Mouse (Mus musculus): Measurements from ENCODE around the gene Catsperz. TPM values are rescaled to one million over a fixed set of nuclear protein-coding genes. Genes with fewer than 3 reads are reported as not detected.

Catsperz gene
- polyA plus RNA-seq (2014; fragmentation: Nextera tagmentation; extraction: Ambion mirVana): 1.9 and 3.9 TPM in 2 replicates

DNA sequence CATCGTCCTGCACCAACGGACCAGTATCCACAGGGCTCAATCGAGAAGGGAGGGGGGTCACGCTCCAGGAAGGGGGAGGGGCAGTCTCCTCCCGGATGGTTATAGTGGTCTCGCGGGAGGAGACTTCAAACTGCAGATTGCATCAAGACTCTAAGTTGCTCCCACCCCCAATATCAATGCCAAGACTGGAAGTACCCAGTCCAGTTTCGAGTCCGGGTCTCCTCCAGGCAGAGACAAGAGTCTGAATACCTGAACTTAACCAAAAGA is at the start of gene Catsperz:
TSS of gene Catsperz (minus strand) at position 74 of the 267 bp plus-strand sequence.
- 0 out of 2 replicates have a peak within 1 kb of the TSS, but pooled peaks have one; percentile 16 for H3K9ac ChIP-seq (ENCODE audit: low read depth, low read length)
- H3K9me3 ChIP-seq (replicated peaks; ENCODE audit: control insufficient read depth, low read length): no peaks in the 10 kb centered on the region
- ATAC-seq (replicated peaks; ENCODE audit: insufficient number of reproducible peaks, low FRiP score, low TSS enrichment): no peak
- no peaks in the 10 kb centered on the region for H3K36me3 ChIP-seq (ENCODE audit: control insufficient read depth, insufficient read depth, low read length)
- peaks cover 21% of the 10 kb centered on the region for H3K4me1 ChIP-seq (ENCODE audit: control insufficient read depth, insufficient read depth, low read length)
- H3K27ac ChIP-seq (ENCODE audit: low read depth, low read length): no peak within 1 kb of the TSS
- peak within 1 kb of the TSS; percentile 25 for H3K4me3 ChIP-seq (ENCODE audit: low read depth, low read length)
- peak within 1 kb of the TSS; percentile 56 for H3K4me2 ChIP-seq
- H3K27me3 ChIP-seq (ENCODE audit: control insufficient read depth, insufficient read depth, low read length): peaks cover 59% of the 10 kb centered on the region
- 2% methylated on average over 9 of the region's 9 CpGs for WGBS (ENCODE audit: insufficient replicate concordance)

DNA sequence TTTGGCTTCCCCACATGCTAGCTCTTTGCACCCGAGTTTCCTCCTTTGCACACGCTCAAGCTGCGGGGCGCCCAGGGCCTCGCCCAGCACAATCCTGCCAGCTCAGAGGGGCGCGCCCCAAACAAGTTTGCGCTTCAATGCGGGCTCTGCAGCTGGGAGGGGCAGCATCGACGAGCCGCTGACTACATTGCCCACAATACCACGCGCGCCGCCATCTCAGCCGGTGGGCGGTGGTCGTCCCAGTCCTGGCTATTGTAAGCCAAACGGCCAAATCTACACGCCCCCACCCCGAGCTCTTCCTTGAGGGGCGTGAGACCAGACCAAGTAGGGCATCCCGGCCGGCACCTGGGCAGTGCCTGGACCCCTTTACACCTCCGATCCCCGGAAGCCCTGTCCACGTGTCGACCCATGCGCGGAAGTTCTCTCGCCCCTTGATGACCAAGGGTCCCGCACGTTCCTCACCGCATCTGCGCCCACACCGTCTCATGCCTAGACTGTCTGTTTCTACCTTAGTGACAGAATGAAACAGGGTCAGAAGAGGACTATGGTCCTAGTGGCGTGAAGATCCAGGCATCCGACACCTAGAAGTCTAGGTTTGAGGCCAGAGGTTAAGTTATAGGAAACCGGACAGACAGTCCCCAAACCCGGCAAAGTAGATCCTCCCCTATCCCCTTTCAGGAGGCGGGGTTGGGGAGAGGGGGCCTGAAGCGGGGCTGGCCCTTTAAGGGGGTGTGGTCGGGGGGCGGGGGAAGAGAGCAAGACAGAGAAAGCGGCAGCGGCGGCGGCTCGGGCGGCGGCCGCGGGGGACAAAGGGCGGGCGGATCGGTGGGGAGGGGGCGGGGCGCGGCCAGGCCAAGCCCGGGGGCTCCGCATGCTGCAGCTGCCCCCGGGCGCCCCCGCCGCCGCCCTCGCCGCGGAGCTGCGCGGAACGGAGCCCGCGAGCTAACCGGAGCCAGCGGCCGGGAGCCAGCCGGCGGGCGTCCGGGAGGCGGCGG is 49.3 kb upstream of the Catsperz start, which contains the start of gene Ppp1r14b:
TSS of gene Ppp1r14b (plus strand) at position 758 of the 995 bp plus-strand sequence.
- H3K36me3 ChIP-seq (ENCODE audit: control insufficient read depth, insufficient read depth, low read length): peaks cover 7% of the 10 kb centered on the region
- H3K4me2 ChIP-seq: peak within 1 kb of the TSS; percentile 90
- no peaks in the 10 kb centered on the region for H3K9me3 ChIP-seq (replicated peaks; ENCODE audit: control insufficient read depth, low read length)
- under 1% methylated on average over 60 of the region's 84 CpGs for WGBS (ENCODE audit: insufficient replicate concordance)
- peak within 1 kb of the TSS; percentile 65 for H3K4me3 ChIP-seq (ENCODE audit: low read depth, low read length)
- H3K27me3 ChIP-seq (ENCODE audit: control insufficient read depth, insufficient read depth, low read length): no peaks in the 10 kb centered on the region
- peak; percentile 67 for ATAC-seq (replicated peaks; ENCODE audit: insufficient number of reproducible peaks, low FRiP score, low TSS enrichment)
- peak within 1 kb of the TSS; percentile 83 for H3K9ac ChIP-seq (ENCODE audit: low read depth, low read length)
- peaks cover 57% of the 10 kb centered on the region for H3K4me1 ChIP-seq (ENCODE audit: control insufficient read depth, insufficient read depth, low read length)
- peak within 1 kb of the TSS; percentile 83 for H3K27ac ChIP-seq (ENCODE audit: low read depth, low read length)

DNA sequence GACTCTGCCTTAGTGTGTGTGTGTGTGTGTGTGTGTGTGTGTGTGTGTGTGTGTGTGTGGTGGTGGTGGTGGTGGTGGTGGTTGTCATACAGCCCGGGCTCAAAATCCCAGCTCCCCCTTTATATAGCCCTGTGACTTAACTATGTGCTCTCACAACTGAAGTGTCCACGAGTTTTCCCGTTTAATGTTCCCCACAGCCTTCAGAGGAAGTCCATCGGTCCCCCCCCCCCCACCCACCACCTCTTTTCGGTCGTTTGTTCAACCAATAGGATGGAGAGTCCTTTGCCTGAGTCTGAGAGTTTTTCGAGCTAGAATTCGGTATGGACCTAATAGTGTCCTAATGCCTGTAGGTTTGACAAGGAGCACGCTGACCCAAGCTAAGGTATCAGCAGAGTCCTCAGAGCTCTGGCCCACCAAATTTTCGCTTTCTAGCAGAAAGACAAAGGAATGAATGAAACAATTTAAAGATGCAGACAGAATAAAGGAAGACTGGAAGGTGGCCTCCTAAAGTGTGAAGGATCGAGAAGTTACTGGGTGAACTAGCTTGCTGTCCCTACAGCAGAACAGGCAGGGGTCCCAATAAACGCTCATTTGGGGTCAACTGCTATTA is 48.5 kb upstream of the Catsperz start:
- H3K9me3 ChIP-seq (replicated peaks; ENCODE audit: control insufficient read depth, low read length): no peaks in the 10 kb centered on the region
- peak overlapping the region; percentile 71; the same call in 1 of the 2 replicates for H3K9ac ChIP-seq (ENCODE audit: low read depth, low read length)
- peak overlapping the region; percentile 90 for H3K4me2 ChIP-seq
- no peak for ATAC-seq (replicated peaks; ENCODE audit: insufficient number of reproducible peaks, low FRiP score, low TSS enrichment)
- H3K4me3 ChIP-seq (ENCODE audit: low read depth, low read length): peak overlapping the region; percentile 65
- 32% methylated on average over 12 of the region's 12 CpGs for WGBS (ENCODE audit: insufficient replicate concordance)
- H3K27me3 ChIP-seq (ENCODE audit: control insufficient read depth, insufficient read depth, low read length): no peaks in the 10 kb centered on the region
- H3K4me1 ChIP-seq (ENCODE audit: control insufficient read depth, insufficient read depth, low read length): peaks cover 54% of the 10 kb centered on the region
- peaks cover 7% of the 10 kb centered on the region for H3K36me3 ChIP-seq (ENCODE audit: control insufficient read depth, insufficient read depth, low read length)
- H3K27ac ChIP-seq (ENCODE audit: low read depth, low read length): no peak overlapping the region; the same call in 1 of the 2 replicates

DNA sequence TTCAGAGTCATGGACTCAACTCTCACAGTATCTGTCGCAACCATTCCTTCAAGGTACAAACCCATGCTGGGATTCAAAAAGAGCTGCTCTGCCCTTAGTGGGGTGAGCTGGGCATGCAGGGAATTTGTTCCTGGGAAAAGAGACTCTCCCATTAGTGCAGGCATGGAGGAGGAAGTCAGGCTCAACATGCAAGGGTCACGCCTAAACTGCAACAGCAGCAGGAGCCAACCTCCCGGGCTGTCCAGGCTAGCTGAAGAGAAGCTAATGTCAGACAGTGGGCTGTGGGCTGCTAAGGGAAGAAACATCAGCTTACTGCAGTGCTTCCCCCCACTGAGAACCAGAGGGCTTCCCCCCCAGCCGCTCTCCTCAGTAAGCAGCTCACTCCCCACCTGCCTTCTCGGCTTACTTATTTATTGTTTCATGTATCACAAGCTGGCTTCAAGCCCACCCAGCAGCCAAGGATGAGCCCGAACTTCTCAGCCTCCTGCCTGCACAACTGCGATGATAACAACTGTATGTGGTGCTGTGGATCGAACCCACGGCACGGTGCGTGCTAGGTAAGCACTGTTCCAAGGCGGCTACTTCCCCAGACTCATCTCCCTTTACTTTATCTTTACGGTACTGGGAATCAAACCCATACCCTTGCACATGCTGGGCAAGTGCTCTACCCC is 47.2 kb upstream of the Catsperz start:
- no peak overlapping the region for H3K27ac ChIP-seq (ENCODE audit: low read depth, low read length)

DNA sequence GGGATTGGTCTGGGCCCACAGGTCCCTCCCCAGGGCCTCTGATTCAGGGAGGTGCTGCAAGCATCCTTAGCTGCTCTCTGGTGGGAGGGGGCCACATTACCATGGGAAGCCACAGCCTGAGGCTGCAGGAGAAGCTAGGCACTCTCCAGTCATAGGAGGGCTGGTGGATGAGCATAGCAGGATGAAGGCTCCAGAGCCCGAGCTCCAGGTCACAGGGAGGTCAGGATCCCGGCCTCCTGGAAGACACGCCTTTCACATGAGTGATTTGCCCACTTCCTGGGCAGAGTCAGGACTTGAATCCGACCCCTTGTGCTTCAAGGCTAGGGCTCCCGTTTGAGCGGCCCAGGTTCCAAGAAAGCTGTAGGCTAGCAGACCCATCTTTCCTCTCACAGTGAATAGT is 46.5 kb upstream of the Catsperz start:
- Histone ChIP-seq H3K4me1 (ENCODE audit: control insufficient read depth, insufficient read depth, low read length) (peaks cover 43% of the 10 kb centered on the region), H3K36me3 (ENCODE audit: control insufficient read depth, insufficient read depth, low read length) (no peaks in the 10 kb centered on the region), H3K4me2 (no peak overlapping the region), H3K9ac (ENCODE audit: low read depth, low read length) (0 out of 2 replicates have a peak overlapping the region, but pooled peaks have one; percentile 23), H3K9me3 (replicated peaks; ENCODE audit: control insufficient read depth, low read length) (no peaks in the 10 kb centered on the region), H3K27ac (ENCODE audit: low read depth, low read length) (peak overlapping the region; percentile 42; the same call in 1 of the 2 replicates), H3K27me3 (ENCODE audit: control insufficient read depth, insufficient read depth, low read length) (no peaks in the 10 kb centered on the region), H3K4me3 (ENCODE audit: low read depth, low read length) (no peak overlapping the region)
- WGBS (ENCODE audit: insufficient replicate concordance): 27% methylated on average over 6 of the region's 6 CpGs
- ATAC-seq (replicated peaks; ENCODE audit: insufficient number of reproducible peaks, low FRiP score, low TSS enrichment): no peak

More for the DNA sequence above, 47.2 kb upstream of the Catsperz start:
- no peak for ATAC-seq (replicated peaks; ENCODE audit: insufficient number of reproducible peaks, low FRiP score, low TSS enrichment)
- Histone ChIP-seq H3K36me3 (ENCODE audit: control insufficient read depth, insufficient read depth, low read length) (peaks cover 2% of the 10 kb centered on the region), H3K9me3 (replicated peaks; ENCODE audit: control insufficient read depth, low read length) (no peaks in the 10 kb centered on the region), H3K4me3 (ENCODE audit: low read depth, low read length) (no peak overlapping the region), H3K4me1 (ENCODE audit: control insufficient read depth, insufficient read depth, low read length) (peaks cover 47% of the 10 kb centered on the region), H3K9ac (ENCODE audit: low read depth, low read length) (0 out of 2 replicates have a peak overlapping the region, but pooled peaks have one; percentile 18), H3K27me3 (ENCODE audit: control insufficient read depth, insufficient read depth, low read length) (no peaks in the 10 kb centered on the region), H3K4me2 (no peak overlapping the region)
- WGBS (ENCODE audit: insufficient replicate concordance): 83% methylated on average over 13 of the region's 13 CpGs

DNA sequence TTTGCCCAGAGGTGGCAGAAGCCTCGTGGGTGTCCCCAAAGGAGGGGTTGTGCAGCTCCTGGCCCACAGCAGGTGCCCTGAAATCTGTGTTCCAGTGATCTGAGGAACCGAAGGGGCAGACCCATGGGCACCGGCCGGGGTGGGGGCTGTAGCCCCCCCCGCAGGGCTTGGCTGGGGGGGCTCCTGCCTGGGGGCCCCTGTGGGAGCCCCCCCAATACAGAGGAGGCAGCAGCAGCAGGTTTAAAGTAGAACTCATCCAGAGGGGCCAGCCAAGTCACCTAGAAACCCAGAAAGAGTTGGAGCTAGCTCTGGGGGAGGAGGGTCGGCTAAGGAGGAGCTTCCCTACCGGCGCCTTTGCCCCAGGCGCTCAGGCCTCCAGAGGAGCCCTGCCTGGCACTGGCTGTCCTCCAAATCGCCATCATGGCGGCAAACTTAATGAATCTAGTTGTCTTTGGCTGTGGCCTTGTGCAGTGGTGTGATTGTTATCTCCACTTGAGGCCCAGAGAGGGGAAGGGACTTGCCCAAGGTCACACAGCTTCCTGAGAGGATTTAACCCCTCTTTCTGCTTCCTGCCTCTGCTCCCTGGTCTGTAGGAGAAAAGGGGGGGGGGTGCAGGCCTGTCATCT is 45.4 kb upstream of the Catsperz start:
- Histone ChIP-seq H3K27me3 (ENCODE audit: control insufficient read depth, insufficient read depth, low read length) (no peaks in the 10 kb centered on the region), H3K4me1 (ENCODE audit: control insufficient read depth, insufficient read depth, low read length) (peaks cover 37% of the 10 kb centered on the region), H3K9ac (ENCODE audit: low read depth, low read length) (peak overlapping the region; percentile 83), H3K9me3 (replicated peaks; ENCODE audit: control insufficient read depth, low read length) (no peaks in the 10 kb centered on the region), H3K27ac (ENCODE audit: low read depth, low read length) (0 out of 2 replicates have a peak overlapping the region, but pooled peaks have one; percentile 51), H3K4me2 (peak overlapping the region; percentile 67), H3K36me3 (ENCODE audit: control insufficient read depth, insufficient read depth, low read length) (peaks cover 7% of the 10 kb centered on the region), H3K4me3 (ENCODE audit: low read depth, low read length) (peak overlapping the region; percentile 72; the same call in 1 of the 2 replicates)
- WGBS (ENCODE audit: insufficient replicate concordance): 27% methylated on average over 11 of the region's 11 CpGs
- ATAC-seq (replicated peaks; ENCODE audit: insufficient number of reproducible peaks, low FRiP score, low TSS enrichment): no peak

DNA sequence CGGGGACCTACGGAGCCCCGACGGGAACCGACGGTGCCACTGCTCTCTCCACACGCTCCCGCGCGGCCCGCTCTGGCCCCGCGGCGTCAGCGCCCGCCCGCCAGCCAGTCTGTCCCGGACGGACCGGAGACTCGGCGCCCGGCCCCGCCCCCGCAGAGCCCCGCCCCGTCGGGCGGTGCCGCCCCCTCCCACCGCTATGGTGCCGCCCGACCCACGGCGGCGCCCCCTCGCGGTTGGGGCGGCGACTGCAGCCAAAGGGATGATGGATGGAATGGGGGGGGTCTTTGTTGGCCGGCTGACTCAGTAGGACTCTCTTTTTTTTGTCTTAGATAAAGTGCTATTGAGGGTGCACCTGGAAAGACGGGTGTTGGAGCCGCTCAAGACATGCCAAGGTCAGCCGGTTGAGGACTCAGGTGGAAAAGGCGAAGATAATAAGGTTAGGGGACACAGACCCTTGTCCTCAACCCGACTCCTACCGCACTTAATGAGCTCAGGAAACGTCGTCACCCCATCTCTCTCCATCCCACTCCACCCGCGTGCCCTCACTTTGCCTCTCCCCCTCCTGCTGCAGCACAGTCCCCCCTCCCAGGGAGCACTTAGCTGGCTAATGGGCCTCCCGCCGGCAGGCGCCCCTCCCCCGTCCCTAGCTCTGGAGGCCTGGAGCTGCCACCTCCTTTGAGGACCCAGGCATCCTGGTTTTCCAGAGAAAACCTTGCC is 44.6 kb upstream of the Catsperz start:
- H3K9me3 ChIP-seq (replicated peaks; ENCODE audit: control insufficient read depth, low read length): no peaks in the 10 kb centered on the region
- H3K4me2 ChIP-seq: peak overlapping the region; percentile 67
- peak overlapping the region; percentile 72 for H3K4me3 ChIP-seq (ENCODE audit: low read depth, low read length)
- 1% methylated on average over 53 of the region's 55 CpGs for WGBS (ENCODE audit: insufficient replicate concordance)
- peak overlapping the region; percentile 51 for H3K27ac ChIP-seq (ENCODE audit: low read depth, low read length)
- peaks cover 37% of the 10 kb centered on the region for H3K4me1 ChIP-seq (ENCODE audit: control insufficient read depth, insufficient read depth, low read length)
- peaks cover 8% of the 10 kb centered on the region for H3K36me3 ChIP-seq (ENCODE audit: control insufficient read depth, insufficient read depth, low read length)
- peak overlapping the region; percentile 83 for H3K9ac ChIP-seq (ENCODE audit: low read depth, low read length)
- peak; percentile 63; the same call in 1 of the 2 replicates for ATAC-seq (replicated peaks; ENCODE audit: insufficient number of reproducible peaks, low FRiP score, low TSS enrichment)
- no peaks in the 10 kb centered on the region for H3K27me3 ChIP-seq (ENCODE audit: control insufficient read depth, insufficient read depth, low read length)
